ENCODE assay signal across 9 mouse cellular contexts in the genomic region with DNA sequence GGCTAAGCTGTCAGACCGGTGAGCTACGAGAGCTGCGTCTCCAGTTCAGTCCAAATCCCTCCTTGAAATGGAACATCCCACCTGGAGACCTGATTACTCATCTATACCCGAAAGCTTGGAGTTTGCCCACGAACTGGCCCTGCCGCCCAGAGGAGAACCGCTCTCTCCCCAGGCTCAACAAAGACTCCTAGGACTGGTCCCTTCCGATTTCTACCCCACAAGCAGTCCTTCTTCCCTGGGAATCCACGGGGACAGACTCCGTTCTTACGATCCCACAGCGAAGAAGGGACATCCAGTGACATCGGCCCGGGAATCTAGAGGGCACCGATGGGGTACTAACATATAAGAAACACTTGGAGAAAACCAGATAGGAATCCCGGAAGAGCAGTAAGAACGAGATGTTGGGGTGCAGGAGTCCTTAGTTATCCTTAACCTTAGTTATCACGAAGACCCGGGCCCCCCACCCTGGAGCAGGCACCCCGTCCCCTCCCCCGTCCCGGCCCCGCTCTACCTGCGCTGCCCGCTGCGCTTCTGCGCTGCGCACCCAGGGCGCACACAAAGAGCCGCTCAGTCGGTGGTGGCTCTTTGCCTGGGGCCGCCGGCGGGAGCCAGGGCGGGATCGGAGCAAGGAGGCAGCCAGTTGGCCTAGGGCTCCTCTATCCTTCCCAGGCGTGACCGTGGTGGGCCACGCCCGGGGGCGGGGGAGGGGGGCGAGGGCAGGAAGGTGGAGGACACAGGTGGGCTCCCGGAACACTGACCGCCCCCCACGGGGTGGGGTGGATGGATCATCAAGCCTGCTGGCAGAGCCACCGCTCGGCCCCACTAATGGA. TPM values are rescaled to one million over a fixed set of nuclear protein-coding genes. Genes with fewer than 3 reads are reported as not detected.
A peak's percentile ranks its signal among the peaks of the same experiment; 100 is the strongest.
DNase-seq lines count a peak whose midpoint lies in the region; ATAC-seq and TF ChIP-seq lines count a peak whose summit lies in the region.
"Had no signal": no experiment of that assay in that cellular context is flagged by ENCODE, and none has a peak within 500 bp of the region (broad histone marks: within the 10 kb centered on the region; RNA-seq: fewer than 3 reads in every experiment).

A gene (minus strand): TSS at position 827 of the 830 bp plus-strand sequence.

- 13% methylated on average over 44 of the region's 47 CpGs for WGBS in liver, embryonic 11.5 days
- WGBS in hindbrain, embryonic 13.5 days = 4% methylated on average over 46 of the region's 47 CpGs
- 3% methylated on average over 43 of the region's 47 CpGs for WGBS in midbrain, postnatal 0 days
- 7% methylated on average over 46 of the region's 47 CpGs for WGBS in lung, adult 2 months

- no peak for TF ChIP-seq CTCF in midbrain, postnatal 0 days (IDR thresholded peaks at IDR 0.05)
- no peak for TF ChIP-seq CTCF in lung, adult 2 months (IDR thresholded peaks at IDR 0.05; ENCODE audit: insufficient read depth, low read length)

- H3K27ac ChIP-seq in liver, embryonic 11.5 days (ENCODE audit: low read depth, low read length) = no peak within 1 kb of the TSS
- no peak within 1 kb of the TSS for H3K27ac ChIP-seq in hindbrain, embryonic 13.5 days
- no peak within 1 kb of the TSS for H3K27ac ChIP-seq in midbrain, postnatal 0 days (ENCODE audit: low read depth, low read length)
- H3K27ac ChIP-seq: liver, embryonic 14.5 days had no signal

- peak within 1 kb of the TSS; percentile 54 for H3K4me2 ChIP-seq in liver, embryonic 11.5 days
- H3K4me2 ChIP-seq in hindbrain, embryonic 13.5 days = peak within 1 kb of the TSS; percentile 78
- H3K4me2 ChIP-seq in midbrain, postnatal 0 days (ENCODE audit: low read depth, low read length, poor library complexity, severe bottlenecking) = peak within 1 kb of the TSS; percentile 94

- H3K9ac ChIP-seq in liver, embryonic 11.5 days (ENCODE audit: low read depth, low read length) = no peak within 1 kb of the TSS
- peak within 1 kb of the TSS; percentile 76 for H3K9ac ChIP-seq in hindbrain, embryonic 13.5 days
- H3K9ac ChIP-seq in midbrain, postnatal 0 days (replicated peaks; ENCODE audit: low read length, poor library complexity, severe bottlenecking) = peak within 1 kb of the TSS; percentile 65
- H3K9ac ChIP-seq: liver, embryonic 14.5 days had no signal

- no peaks in the 10 kb centered on the region for H3K4me1 ChIP-seq in liver, embryonic 11.5 days (replicated peaks; ENCODE audit: control insufficient read depth, insufficient read depth, low read length)
- peaks cover 32% of the 10 kb centered on the region for H3K4me1 ChIP-seq in hindbrain, embryonic 13.5 days (replicated peaks)
- 0 out of 2 replicates have a peak, but pooled peaks cover 3% of the 10 kb centered on the region for H3K4me1 ChIP-seq in midbrain, postnatal 0 days (ENCODE audit: insufficient read depth, low read length)
- no peaks in the 10 kb centered on the region; the same call in 1 of the 2 replicates for H3K4me1 ChIP-seq in lung, adult 2 months (ENCODE audit: control insufficient read depth, insufficient read depth, low read length)

- H3K4me3 ChIP-seq in liver, embryonic 11.5 days (ENCODE audit: low read depth, low read length) = peak within 1 kb of the TSS; percentile 24
- peak within 1 kb of the TSS; percentile 48 for H3K4me3 ChIP-seq in hindbrain, embryonic 13.5 days
- H3K4me3 ChIP-seq in midbrain, postnatal 0 days (ENCODE audit: low read depth, low read length) = peak within 1 kb of the TSS; percentile 44
- H3K4me3 ChIP-seq in lung, adult 2 months (replicated peaks; ENCODE audit: extremely low read depth, low read depth, low read length) = no peak within 1 kb of the TSS

- H3K9me3 ChIP-seq in liver, embryonic 11.5 days (ENCODE audit: control insufficient read depth, low read length) = no peaks in the 10 kb centered on the region
- no peaks in the 10 kb centered on the region for H3K9me3 ChIP-seq in hindbrain, embryonic 13.5 days
- H3K9me3 ChIP-seq in midbrain, postnatal 0 days (ENCODE audit: low read length) = no peaks in the 10 kb centered on the region

- TF ChIP-seq POLR2A in lung, adult 2 months (IDR thresholded peaks at IDR 0.05; ENCODE audit: borderline replicate concordance, extremely low read depth, low read depth, low read length) = no peak

- ATAC-seq in liver, embryonic 11.5 days (replicated peaks; ENCODE audit: low FRiP score) = no peak
- ATAC-seq in hindbrain, embryonic 13.5 days (ENCODE audit: low FRiP score) = peak; percentile 66
- ATAC-seq in midbrain, postnatal 0 days (ENCODE audit: low FRiP score) = peak; percentile 65
- ATAC-seq in megakaryocyte-erythroid progenitor cell, adult 5-6 weeks (replicated peaks; ENCODE audit: low FRiP score, low TSS enrichment, poor library complexity, severe bottlenecking) = no peak

- no peak for DNase-seq in liver, embryonic 11.5 days (ENCODE audit: low spot score)
- no peak for DNase-seq in liver
- DNase-seq in cerebellum, postnatal 10 days = peak; percentile 66 to 69
- DNase-seq in midbrain, postnatal 0 days (ENCODE audit: low spot score) = peak; percentile 29
- DNase-seq in frontal cortex, postnatal 10 days (ENCODE audit: low spot score in 2 of 2) = no peak
- DNase-seq in lung, adult 2 months = no peak

- H3K36me3 ChIP-seq in liver, embryonic 11.5 days (ENCODE audit: control insufficient read depth, insufficient read depth, low read length) = no peaks in the 10 kb centered on the region
- H3K36me3 ChIP-seq in hindbrain, embryonic 13.5 days = 0 out of 2 replicates have a peak, but pooled peaks cover 2% of the 10 kb centered on the region
- H3K36me3 ChIP-seq in midbrain, postnatal 0 days (ENCODE audit: insufficient read depth, low read length) = peaks cover under 1% of the 10 kb centered on the region

- H3K27me3 ChIP-seq in liver, embryonic 11.5 days (replicated peaks; ENCODE audit: control insufficient read depth, insufficient read depth, low read length) = peaks cover 31% of the 10 kb centered on the region
- H3K27me3 ChIP-seq in hindbrain, embryonic 13.5 days = 0 out of 2 replicates have a peak, but pooled peaks cover 2% of the 10 kb centered on the region
- no peaks in the 10 kb centered on the region for H3K27me3 ChIP-seq in midbrain, postnatal 0 days (ENCODE audit: insufficient read depth, low read length)

RNA-seq across cellular contexts. Expression of the gene that starts here (rescaled TPM):
- polyA plus RNA-seq in liver, embryonic 11.5 days (2014; fragmentation: Nextera tagmentation; extraction: Ambion mirVana) = 0.35 and 0.41 TPM in 2 replicates
- polyA plus RNA-seq in hindbrain, embryonic 13.5 days (2015; fragmentation: Nextera tagmentation; extraction: Ambion mirVana) = 4.7 and 4.9 TPM in 2 replicates
- total RNA-seq in midbrain, postnatal 0 days (2014; rRNA removed) = 2.9 and 5.2 TPM in 2 replicates
- 3.4 and 3.6 TPM in 2 replicates for polyA plus RNA-seq in midbrain, postnatal 0 days (2015; fragmentation: Nextera tagmentation; extraction: Ambion mirVana)
- not detected in 2 replicates for total RNA-seq in megakaryocyte-erythroid progenitor cell, adult 5-6 weeks (2014; fragmentation: Nextera tagmentation)
- total RNA-seq in megakaryocyte-erythroid progenitor cell, adult 5-6 weeks (2017) = not detected in 2 replicates
- polyA plus RNA-seq in lung, adult 2 months (2012; rRNA removed) = 7.1 and 7.6 TPM in 2 replicates

Comparison
In these comparisons a context has a peak if more than half of its experiments do, and no peak if none do; other contexts are left out.
1. ATAC-seq: peak in hindbrain, embryonic 13.5 days (single experiment) and midbrain, postnatal 0 days (single experiment); none in liver, embryonic 11.5 days (single experiment) and megakaryocyte-erythroid progenitor cell, adult 5-6 weeks (single experiment).
2. DNase-seq: peak in cerebellum, postnatal 10 days (2 of 2) and midbrain, postnatal 0 days (single experiment); none in liver, embryonic 11.5 days (single experiment), liver (single experiment), frontal cortex, postnatal 10 days (0 of 2) and lung, adult 2 months (single experiment).
3. Peak in every context shown above with its lines, with median percentiles within 50 percentile points of each other: H3K4me2 ChIP-seq.